ENCODE assay signal across 25 mouse cellular contexts in genomic region chr6:94134159-94134558, GRCm38 (mm10).
DNase-seq lines count a peak whose midpoint lies in the region; ATAC-seq and TF ChIP-seq lines count a peak whose summit lies in the region.
"Had no signal": no experiment of that assay in that cellular context is flagged by ENCODE, and none has a peak within 500 bp of the region (broad histone marks: within the 10 kb centered on the region; RNA-seq: fewer than 3 reads in every experiment).

No protein-coding gene starts in this region.

- ATAC-seq in hindbrain, postnatal 0 days: no peak
- ATAC-seq in intestine, postnatal 0 days: no peak
- ATAC-seq: forebrain, embryonic 13.5 days; inflammation-experienced regulatory T-cells, adult 6 months had no signal

- H3K27ac ChIP-seq in heart, embryonic 10.5 days: peak overlapping the region; percentile 10; the same call in 1 of the 2 replicates
- H3K27ac ChIP-seq in hindbrain, postnatal 0 days: no peak overlapping the region
- H3K27ac ChIP-seq in intestine, postnatal 0 days (ENCODE audit: low read depth, low read length): no peak overlapping the region
- H3K27ac ChIP-seq: forebrain, embryonic 13.5 days; heart, adult 2 months; heart, embryonic 15.5 days; limb, embryonic 10.5 days; liver, embryonic 15.5 days had no signal

- no peak for TF ChIP-seq POLR2A in brain, embryonic 14.5 days (IDR thresholded peaks at IDR 0.05; ENCODE audit: borderline replicate concordance, extremely low read depth, insufficient read depth, insufficient read length, poor library complexity, severe bottlenecking)
- TF ChIP-seq POLR2A in lung, adult 2 months (IDR thresholded peaks at IDR 0.05; ENCODE audit: borderline replicate concordance, extremely low read depth, low read depth, low read length): no peak

- H3K9ac ChIP-seq in hindbrain, postnatal 0 days (replicated peaks; ENCODE audit: low read length): no peak overlapping the region
- no peak overlapping the region for H3K9ac ChIP-seq in intestine, postnatal 0 days (ENCODE audit: low read depth, low read length)
- H3K9ac ChIP-seq: forebrain, embryonic 13.5 days; heart, embryonic 15.5 days; liver, embryonic 15.5 days had no signal

- H3K4me3 ChIP-seq in heart, embryonic 10.5 days: no peak overlapping the region
- H3K4me3 ChIP-seq in hindbrain, postnatal 0 days (ENCODE audit: low read length): no peak overlapping the region
- no peak overlapping the region for H3K4me3 ChIP-seq in lung, adult 2 months (replicated peaks; ENCODE audit: extremely low read depth, low read depth, low read length)
- no peak overlapping the region for H3K4me3 ChIP-seq in intestine, postnatal 0 days (ENCODE audit: low read depth, low read length)
- H3K4me3 ChIP-seq: forebrain, embryonic 13.5 days; heart, adult 2 months; heart, embryonic 15.5 days; limb, embryonic 10.5 days; liver, embryonic 15.5 days had no signal

- H3K36me3 ChIP-seq in heart, embryonic 10.5 days: no peaks in the 10 kb centered on the region
- H3K36me3 ChIP-seq in hindbrain, postnatal 0 days (ENCODE audit: insufficient read depth, low read length): no peaks in the 10 kb centered on the region
- H3K36me3 ChIP-seq in intestine, postnatal 0 days (ENCODE audit: control insufficient read depth, insufficient read depth): no peaks in the 10 kb centered on the region
- H3K36me3 ChIP-seq: heart, embryonic 15.5 days; limb, embryonic 10.5 days; liver, embryonic 15.5 days had no signal

- H3K4me2 ChIP-seq in hindbrain, postnatal 0 days (ENCODE audit: low read depth, low read length): no peak overlapping the region
- H3K4me2 ChIP-seq in intestine, postnatal 0 days (replicated peaks; ENCODE audit: low read depth): no peak overlapping the region
- H3K4me2 ChIP-seq: forebrain, embryonic 13.5 days; heart, embryonic 15.5 days; liver, embryonic 15.5 days had no signal

- H3K9me3 ChIP-seq in heart, embryonic 10.5 days: no peaks in the 10 kb centered on the region
- no peaks in the 10 kb centered on the region for H3K9me3 ChIP-seq in hindbrain, postnatal 0 days (ENCODE audit: low read length)
- no peaks in the 10 kb centered on the region for H3K9me3 ChIP-seq in intestine, postnatal 0 days (ENCODE audit: control insufficient read depth)
- H3K9me3 ChIP-seq: forebrain, embryonic 13.5 days; heart, embryonic 15.5 days; limb, embryonic 10.5 days; liver, embryonic 15.5 days had no signal

- no peak for TF ChIP-seq CTCF in brain, embryonic 14.5 days (IDR thresholded peaks at IDR 0.05; ENCODE audit: borderline replicate concordance, extremely low read depth, insufficient read depth, insufficient read length)
- no peak for TF ChIP-seq CTCF in hindbrain, postnatal 0 days (IDR thresholded peaks at IDR 0.05; ENCODE audit: low read depth)
- no peak for TF ChIP-seq CTCF in lung, adult 2 months (IDR thresholded peaks at IDR 0.05; ENCODE audit: insufficient read depth, low read length)
- no peak for TF ChIP-seq CTCF in intestine, postnatal 0 days (IDR thresholded peaks at IDR 0.05; ENCODE audit: low read depth)

- peaks cover 63% of the 10 kb centered on the region for H3K4me1 ChIP-seq in heart, embryonic 10.5 days
- H3K4me1 ChIP-seq in hindbrain, postnatal 0 days (ENCODE audit: insufficient read depth, low read length): no peaks in the 10 kb centered on the region
- H3K4me1 ChIP-seq in lung, adult 2 months (ENCODE audit: control insufficient read depth, insufficient read depth, low read length): no peaks in the 10 kb centered on the region
- H3K4me1 ChIP-seq in intestine, postnatal 0 days (replicated peaks; ENCODE audit: control insufficient read depth, insufficient read depth, low read length): 0 out of 2 replicates have a peak, but pooled peaks cover 8% of the 10 kb centered on the region
- H3K4me1 ChIP-seq: liver, embryonic 15.5 days had no signal

- no peaks in the 10 kb centered on the region for H3K27me3 ChIP-seq in heart, embryonic 10.5 days (ENCODE audit: insufficient read depth, poor library complexity, severe bottlenecking)
- H3K27me3 ChIP-seq in hindbrain, postnatal 0 days (ENCODE audit: insufficient read depth, low read length): no peaks in the 10 kb centered on the region
- no peaks in the 10 kb centered on the region for H3K27me3 ChIP-seq in intestine, postnatal 0 days (replicated peaks; ENCODE audit: control insufficient read depth, insufficient read depth, low read length)
- H3K27me3 ChIP-seq: forebrain, embryonic 13.5 days; heart, embryonic 15.5 days; liver, embryonic 15.5 days had no signal

- 81% methylated on average over 5 of the region's 5 CpGs for WGBS in heart, embryonic 10.5 days
- 55% methylated on average over 5 of the region's 5 CpGs for WGBS in hindbrain, postnatal 0 days
- WGBS in lung, adult 2 months: 83% methylated on average over 5 of the region's 5 CpGs
- 83% methylated on average over 5 of the region's 5 CpGs for WGBS in intestine, postnatal 0 days

- peak; percentile 45 for DNase-seq in embryo, embryonic 10 days (ENCODE audit: low spot score)
- DNase-seq in embryo, embryonic 9.5 days (ENCODE audit: extremely low spot score): no peak
- DNase-seq in heart, embryonic 10.5 days (ENCODE audit: low spot score): no peak
- no peak for DNase-seq in heart, adult 18-20 months
- peak; percentile 43 for DNase-seq in brain, embryonic 14.5 days (ENCODE audit: low read depth)
- DNase-seq in hindbrain, postnatal 0 days (ENCODE audit: low spot score): peak; percentile 27
- DNase-seq in lung, adult 2 months: no peak
- DNase-seq: adrenal gland, postnatal 36 days; cerebellum, adult 11 months; cerebellum, postnatal 14 days; gastrocnemius, postnatal 14 days; heart, adult 2 months; heart, postnatal 36 days; kidney, adult 2 months; kidney, postnatal 10 days; liver; lung, postnatal 4 days; right cerebral cortex, postnatal 25 days; spleen, adult 18-20 months had no signal

Comparison
In these comparisons a context has a peak if more than half of its experiments do, and no peak if none do; other contexts are left out.
1. DNase-seq: peak in embryo, embryonic 10 days (single experiment), brain, embryonic 14.5 days (single experiment) and hindbrain, postnatal 0 days (single experiment); none in embryo, embryonic 9.5 days (single experiment), heart, embryonic 10.5 days (single experiment), heart, adult 18-20 months (0 of 2) and lung, adult 2 months (single experiment).